Mouse (Mus musculus) hindbrain, embryonic 14.5 days (tissue): ENCODE measurements around the gene Lrrc8c. TPM values are rescaled to one million over a fixed set of nuclear protein-coding genes. Genes with fewer than 3 reads are reported as not detected.

Experiments
- ATAC-seq: fragments of 200-750 bp; cut with Nextera tagmentation; 2 replicates; pipeline ENCODE4 v1.8.0; 2017; ENCODE audit warnings: moderate number of reproducible peaks, mild to moderate bottlenecking, moderate TSS enrichment, moderate library complexity; ENCODE audit not compliant: low FRiP score
- DNase-seq: peaks from one replicate; pipeline ENCODE4 v3.0.0-alpha.2; 2015; ENCODE audit warnings: low spot score
- H3K27ac ChIP-seq: fragments of 300-500 bp; sonication (generic); 2 replicates; pipeline ENCODE4 v1.5.1; 2014; ENCODE audit warnings: mild to moderate bottlenecking, moderate library complexity
- H3K27me3 ChIP-seq: fragments of 300-500 bp; sonication (generic); 2 replicates; pipeline ENCODE4 v1.6.1; 2014; ENCODE audit warnings: mild to moderate bottlenecking, low read length, mixed read lengths; ENCODE audit not compliant: control insufficient read depth, insufficient read depth
- H3K36me3 ChIP-seq: fragments of 300-500 bp; sonication (generic); replicated peaks from 2 replicates; pipeline ENCODE4 v1.6.1; 2014; ENCODE audit not compliant: control insufficient read depth, insufficient read depth
- H3K4me1 ChIP-seq: fragments of 300-500 bp; sonication (generic); replicated peaks from 2 replicates; pipeline ENCODE4 v1.6.1; 2014; ENCODE audit warnings: antibody characterized with exemption, low read length, mixed read lengths; ENCODE audit not compliant: control insufficient read depth, insufficient read depth
- H3K4me2 ChIP-seq: fragments of 300-500 bp; sonication (generic); replicated peaks from 2 replicates; pipeline ENCODE4 v1.6.1; 2014; ENCODE audit warnings: mild to moderate bottlenecking, moderate library complexity
- H3K4me3 ChIP-seq: fragments of 300-500 bp; sonication (generic); replicated peaks from 2 replicates; pipeline ENCODE4 v1.5.1; 2014; ENCODE audit warnings: mild to moderate bottlenecking, low read length
- H3K9ac ChIP-seq: fragments of 300-500 bp; sonication (generic); 2 replicates; pipeline ENCODE4 v1.6.1; 2014
- H3K9me3 ChIP-seq: fragments of 300-500 bp; sonication (generic); 2 replicates; pipeline ENCODE4 v1.6.1; 2016; ENCODE audit warnings: low read length; ENCODE audit not compliant: control insufficient read depth
- WGBS: fragments of 180-500 bp; shearing (Covaris S2); extraction: QIAGEN DNeasy Blood & Tissue Kit; methylation state at CpG from one replicate; pipeline ENCODE4 v1.1.7; 2014; 5-methylcytosine and 5-hydroxymethylcytosine counted together
- polyA plus RNA-seq: library from polyadenylated mRNA; unstranded; fragments of >200 nt; fragmentation: Nextera tagmentation; extraction: Ambion mirVana; gene quantifications from 2 replicates; pipeline ENCODE4 v1.2.1, GENCODE M21; 2014

The Lrrc8c gene
- polyA plus RNA-seq = 18.2 and 18.5 TPM in 2 replicates

DNA sequence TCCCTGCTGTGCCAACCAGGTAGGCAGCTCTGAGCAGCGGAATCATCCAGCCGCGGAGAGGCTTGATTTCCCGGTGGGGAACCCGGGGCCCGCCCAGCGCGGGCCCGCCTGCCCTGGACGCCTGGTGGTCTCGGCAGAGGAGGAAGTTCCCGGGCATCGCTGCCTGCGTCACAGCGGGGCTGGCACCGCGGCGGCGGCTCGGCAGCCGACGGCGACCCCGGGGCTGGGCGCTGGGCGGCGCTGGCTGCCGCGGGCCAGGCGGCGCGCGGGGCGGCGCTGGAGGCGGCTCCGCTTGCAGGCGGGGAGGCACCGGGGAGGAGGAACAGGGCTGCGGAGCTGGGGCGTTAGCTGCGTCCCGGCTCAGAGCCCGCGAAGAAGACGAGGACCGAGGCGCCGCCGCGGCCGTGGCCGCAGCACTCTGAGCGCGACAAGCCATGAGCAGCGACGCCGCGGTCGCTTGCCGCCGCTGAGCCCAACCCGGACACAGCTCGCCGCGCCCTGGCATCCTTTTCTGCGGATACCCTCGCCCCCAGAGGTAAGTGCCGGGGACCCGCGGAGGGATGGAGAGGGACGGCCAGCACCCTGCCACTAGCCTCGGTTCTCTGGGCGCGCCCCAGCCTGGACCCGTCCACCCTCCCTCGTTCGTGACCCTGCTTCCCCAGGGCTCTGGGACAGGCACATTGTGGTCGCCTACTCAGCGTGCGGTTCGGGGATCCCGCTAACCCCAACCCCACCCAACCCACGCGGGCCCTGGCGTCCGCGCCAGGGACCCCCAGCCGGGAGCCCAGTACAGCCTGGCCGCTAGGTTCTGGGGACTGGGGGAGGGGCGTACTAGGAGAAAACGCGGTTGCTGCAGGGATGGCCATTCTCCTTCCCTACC is at the start of gene Lrrc8c:
Lrrc8c (plus strand) TSS at position 293 of the 880 bp plus-strand sequence.
- Histone ChIP-seq H3K9me3 (no peaks in the 10 kb centered on the region), H3K27ac (peak within 1 kb of the TSS; percentile 82), H3K36me3 (no peaks in the 10 kb centered on the region), H3K9ac (peak within 1 kb of the TSS; percentile 85), H3K4me1 (peaks cover 22% of the 10 kb centered on the region), H3K27me3 (no peaks in the 10 kb centered on the region), H3K4me2 (peak within 1 kb of the TSS; percentile 92), H3K4me3 (peak within 1 kb of the TSS; percentile 72)
- ATAC-seq = peak; percentile 93
- WGBS = under 1% methylated on average over 79 of the region's 93 CpGs
- peak; percentile 81 for DNase-seq

GRCm38 (mm10) chr5:105472983-105473705 is 46.0 kb upstream of the Lrrc8c start:
- H3K27me3 ChIP-seq = no peaks in the 10 kb centered on the region

DNA sequence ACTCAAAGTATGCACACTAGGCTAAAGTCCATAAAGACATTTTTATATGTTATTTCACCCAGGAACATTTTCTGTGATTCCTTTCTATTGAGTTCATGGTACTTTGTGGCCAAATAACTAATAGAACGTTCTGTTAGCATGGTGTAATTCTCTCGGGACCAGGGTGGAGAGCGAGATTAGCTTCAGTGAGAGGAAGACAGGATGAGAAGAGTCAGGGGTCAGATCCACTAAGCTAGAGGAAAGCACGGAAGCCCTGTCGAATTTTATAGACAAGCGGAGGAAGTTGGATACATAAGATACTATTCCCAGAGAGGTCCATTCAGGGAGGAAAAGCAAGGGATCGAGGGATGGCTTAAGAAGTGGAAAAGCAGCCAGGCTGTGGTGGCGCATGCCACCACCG is 41.7 kb upstream of the Lrrc8c start:
- Histone ChIP-seq H3K4me1 (no peaks in the 10 kb centered on the region), H3K27ac (no peak overlapping the region), H3K9ac (no peak overlapping the region), H3K4me2 (no peak overlapping the region), H3K36me3 (peaks cover 38% of the 10 kb centered on the region), H3K4me3 (no peak overlapping the region), H3K27me3 (no peaks in the 10 kb centered on the region), H3K9me3 (no peaks in the 10 kb centered on the region)
- DNase-seq (no peak), ATAC-seq (no peak)
- WGBS = 90% methylated on average over 9 of the region's 9 CpGs

More at GRCm38 (mm10) chr5:105472983-105473705, 46.0 kb upstream of the Lrrc8c start:
- ATAC-seq = no peak
- H3K9ac ChIP-seq = no peak overlapping the region
- H3K4me1 ChIP-seq = no peaks in the 10 kb centered on the region
- 80% methylated on average over 5 of the region's 5 CpGs for WGBS
- H3K4me2 ChIP-seq = no peak overlapping the region
- H3K9me3 ChIP-seq = no peaks in the 10 kb centered on the region
- no peak overlapping the region for H3K27ac ChIP-seq
- no peak overlapping the region for H3K4me3 ChIP-seq
- 0 out of 2 replicates have a peak, but pooled peaks cover 6% of the 10 kb centered on the region for H3K36me3 ChIP-seq
- no peak for DNase-seq

- Histone ChIP-seq H3K4me3 (no peak overlapping the region), H3K4me2 (no peak overlapping the region), H3K4me1 (no peaks in the 10 kb centered on the region), H3K9ac (no peak overlapping the region), H3K36me3 (peaks cover 40% of the 10 kb centered on the region), H3K27ac (no peak overlapping the region), H3K27me3 (no peaks in the 10 kb centered on the region), H3K9me3 (no peaks in the 10 kb centered on the region)
- 90% methylated on average over 13 of the region's 13 CpGs for WGBS
- ATAC-seq = no peak
- DNase-seq = no peak
These were observed 39.5 kb upstream of the Lrrc8c start for GRCm38 (mm10) chr5:105479673-105480072.

GRCm38 (mm10) chr5:105480561-105480960 is 38.6 kb upstream of the Lrrc8c start:
- no peak for DNase-seq
- H3K4me1 ChIP-seq = no peaks in the 10 kb centered on the region

GRCm38 (mm10) chr5:105483632-105484031 is 35.6 kb upstream of the Lrrc8c start:
- no peaks in the 10 kb centered on the region for H3K4me1 ChIP-seq
- H3K9ac ChIP-seq = no peak overlapping the region
- H3K4me3 ChIP-seq = no peak overlapping the region
- no peaks in the 10 kb centered on the region for H3K9me3 ChIP-seq
- WGBS = 83% methylated on average over 2 of the region's 2 CpGs
- no peak overlapping the region for H3K4me2 ChIP-seq
- no peak for ATAC-seq
- DNase-seq = no peak
- H3K36me3 ChIP-seq = peaks cover 51% of the 10 kb centered on the region
- H3K27ac ChIP-seq = no peak overlapping the region
- no peaks in the 10 kb centered on the region for H3K27me3 ChIP-seq

More at GRCm38 (mm10) chr5:105480561-105480960, 38.6 kb upstream of the Lrrc8c start:
- ATAC-seq = no peak
- Histone ChIP-seq H3K9ac (no peak overlapping the region), H3K27ac (no peak overlapping the region), H3K4me3 (no peak overlapping the region), H3K36me3 (peaks cover 43% of the 10 kb centered on the region), H3K27me3 (no peaks in the 10 kb centered on the region), H3K9me3 (no peaks in the 10 kb centered on the region), H3K4me2 (no peak overlapping the region)
- 96% methylated on average over 17 of the region's 17 CpGs for WGBS

DNA sequence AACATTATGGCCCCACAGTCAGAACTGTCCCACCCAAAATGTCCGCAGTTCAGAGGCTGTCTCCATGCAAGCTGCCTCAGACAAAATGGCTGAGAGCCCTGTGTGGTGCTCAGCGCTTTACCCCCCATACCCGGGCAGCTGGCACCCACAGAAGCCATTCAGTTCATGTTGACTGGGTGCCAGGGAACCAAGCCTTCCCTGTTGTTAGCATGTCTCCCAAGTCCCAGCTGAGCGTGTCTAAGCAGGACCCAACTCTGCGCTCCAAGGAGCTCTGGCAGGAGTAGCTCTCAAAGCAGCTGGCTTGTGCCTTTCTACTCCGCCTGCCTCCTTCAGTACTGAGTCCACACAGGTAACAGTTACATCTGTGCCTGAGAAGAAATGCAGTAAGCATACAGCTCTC is 34.9 kb upstream of the Lrrc8c start:
- ATAC-seq (no peak), DNase-seq (no peak)
- Histone ChIP-seq H3K27ac (no peak overlapping the region), H3K4me3 (no peak overlapping the region), H3K4me2 (no peak overlapping the region), H3K27me3 (no peaks in the 10 kb centered on the region), H3K9ac (no peak overlapping the region), H3K9me3 (no peaks in the 10 kb centered on the region), H3K4me1 (no peaks in the 10 kb centered on the region), H3K36me3 (peaks cover 51% of the 10 kb centered on the region)
- WGBS = 80% methylated on average over 6 of the region's 6 CpGs

GRCm38 (mm10) chr5:105484891-105485290 is 34.3 kb upstream of the Lrrc8c start:
- no peak for DNase-seq
- Histone ChIP-seq H3K4me3 (no peak overlapping the region), H3K4me1 (no peaks in the 10 kb centered on the region), H3K9ac (no peak overlapping the region), H3K36me3 (peaks cover 45% of the 10 kb centered on the region), H3K27me3 (no peaks in the 10 kb centered on the region), H3K9me3 (no peaks in the 10 kb centered on the region), H3K4me2 (no peak overlapping the region), H3K27ac (no peak overlapping the region)
- 90% methylated on average over 14 of the region's 14 CpGs for WGBS
- ATAC-seq = no peak

GRCm38 (mm10) chr5:105490211-105490610 is 29.0 kb upstream of the Lrrc8c start:
- H3K36me3 ChIP-seq = peaks cover 21% of the 10 kb centered on the region
- DNase-seq (no peak), ATAC-seq (no peak)
- no peak overlapping the region for H3K4me3 ChIP-seq
- peaks cover 14% of the 10 kb centered on the region; the same call in 1 of the 2 replicates for H3K4me1 ChIP-seq
- H3K9me3 ChIP-seq = no peaks in the 10 kb centered on the region
- no peak overlapping the region for H3K9ac ChIP-seq
- H3K27me3 ChIP-seq = no peaks in the 10 kb centered on the region
- H3K4me2 ChIP-seq = no peak overlapping the region
- no peak overlapping the region for H3K27ac ChIP-seq
- 82% methylated on average over 5 of the region's 5 CpGs for WGBS
